Mouse (Mus musculus): Measurements from ENCODE around the gene Pak4.

DNA sequence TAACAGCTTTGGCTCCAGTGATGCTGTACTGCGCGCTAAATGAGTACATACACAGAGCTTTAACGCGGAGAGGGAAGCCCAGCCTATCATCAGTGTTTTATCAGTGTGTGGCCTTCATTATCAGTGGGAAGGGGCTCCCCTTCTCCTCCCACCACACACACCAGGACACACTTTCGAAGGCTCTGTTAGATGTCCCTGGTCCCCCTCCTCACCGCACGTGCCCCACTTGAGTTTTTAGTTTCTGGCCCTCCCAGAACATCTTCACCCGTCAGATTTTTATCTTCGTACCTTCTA, 761 bp downstream of the Pak4 start:
- no peak for TF ChIP-seq CTCF (IDR thresholded peaks at IDR 0.05; ENCODE audit: control insufficient read depth, insufficient read depth, insufficient read length)
- TF ChIP-seq MYOG (IDR thresholded peaks at IDR 0.05; ENCODE audit: control insufficient read depth, extremely low read depth, insufficient read length) = no peak
